Mouse (Mus musculus) adipocyte (in vitro differentiated cells): ENCODE results near the gene Unk.

Experiments used
- DNase-seq: peaks from one replicate; pipeline ENCODE4 v3.0.0-alpha.2; 2016; ENCODE audit warnings: low spot score

Unk gene

GRCm38 (mm10) chr11:116030898-116031845 lies 1.1 kb downstream of the Unk start:
- peak; percentile 80 for DNase-seq

DNA sequence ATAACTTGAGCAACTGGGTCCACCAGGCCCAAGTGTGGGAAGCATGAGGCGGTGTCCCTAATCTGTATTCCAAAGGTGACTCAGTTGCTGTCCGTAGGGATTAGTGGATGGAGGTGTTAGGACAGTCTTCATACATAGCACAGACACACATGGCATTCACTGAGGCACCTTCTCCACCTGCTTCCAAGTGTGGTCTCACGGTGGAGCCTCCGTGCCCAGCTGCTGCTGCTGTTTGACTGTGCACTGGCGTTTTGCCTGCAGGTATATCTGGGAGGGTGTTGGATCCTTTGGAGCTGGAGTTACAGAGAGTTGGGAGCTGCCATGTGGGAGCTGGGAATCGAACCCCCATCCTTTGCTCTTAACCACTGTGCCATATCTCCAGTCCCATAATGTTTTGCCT lies 4.5 kb downstream of the Unk start:
- DNase-seq: no peak

- no peak for DNase-seq
Measured at GRCm38 (mm10) chr11:116036671-116037070, 6.5 kb downstream of the Unk start.

DNA sequence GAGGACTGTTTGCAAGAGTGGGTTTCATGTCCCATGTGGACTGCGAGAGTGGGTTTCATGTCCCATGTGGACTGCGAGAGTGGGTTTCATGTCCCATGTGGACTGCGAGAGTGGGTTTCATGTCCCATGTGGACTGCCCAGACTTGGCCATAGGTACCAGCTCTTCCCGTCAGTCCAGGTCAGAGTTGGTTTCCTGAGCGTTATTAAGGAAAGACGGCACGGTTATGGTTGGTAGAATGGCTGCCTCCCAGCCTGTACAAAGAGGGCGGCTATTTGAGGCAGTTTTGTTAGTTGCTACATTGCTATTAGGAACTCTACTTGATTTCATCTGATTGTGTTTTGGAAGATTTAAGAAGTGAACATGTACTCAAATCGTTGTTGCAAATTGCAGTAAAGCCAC lies 7.7 kb downstream of the Unk start:
- no peak for DNase-seq

DNA sequence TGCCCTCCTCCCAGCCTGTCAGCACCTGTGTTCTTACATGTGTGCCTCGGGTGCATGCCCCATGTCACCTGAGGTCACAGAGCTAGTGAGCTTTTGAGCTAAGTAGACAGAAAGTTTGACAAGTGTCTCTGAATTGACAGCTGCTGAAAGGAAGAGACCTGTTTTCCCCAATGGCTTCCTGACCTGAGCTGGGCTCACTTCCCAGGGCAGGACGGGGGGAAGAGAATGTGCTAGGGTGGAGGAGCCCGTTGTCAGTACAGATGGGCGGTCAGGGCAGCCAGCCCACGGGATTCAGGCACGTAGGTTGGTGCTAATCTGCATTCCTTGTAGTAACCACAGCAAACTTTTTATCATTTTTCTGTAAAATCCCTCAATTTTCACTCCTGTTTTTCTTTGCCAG lies 10.5 kb downstream of the Unk start:
- DNase-seq: no peak

GRCm38 (mm10) chr11:116041833-116042232 lies 11.7 kb downstream of the Unk start:
- DNase-seq: no peak

DNA sequence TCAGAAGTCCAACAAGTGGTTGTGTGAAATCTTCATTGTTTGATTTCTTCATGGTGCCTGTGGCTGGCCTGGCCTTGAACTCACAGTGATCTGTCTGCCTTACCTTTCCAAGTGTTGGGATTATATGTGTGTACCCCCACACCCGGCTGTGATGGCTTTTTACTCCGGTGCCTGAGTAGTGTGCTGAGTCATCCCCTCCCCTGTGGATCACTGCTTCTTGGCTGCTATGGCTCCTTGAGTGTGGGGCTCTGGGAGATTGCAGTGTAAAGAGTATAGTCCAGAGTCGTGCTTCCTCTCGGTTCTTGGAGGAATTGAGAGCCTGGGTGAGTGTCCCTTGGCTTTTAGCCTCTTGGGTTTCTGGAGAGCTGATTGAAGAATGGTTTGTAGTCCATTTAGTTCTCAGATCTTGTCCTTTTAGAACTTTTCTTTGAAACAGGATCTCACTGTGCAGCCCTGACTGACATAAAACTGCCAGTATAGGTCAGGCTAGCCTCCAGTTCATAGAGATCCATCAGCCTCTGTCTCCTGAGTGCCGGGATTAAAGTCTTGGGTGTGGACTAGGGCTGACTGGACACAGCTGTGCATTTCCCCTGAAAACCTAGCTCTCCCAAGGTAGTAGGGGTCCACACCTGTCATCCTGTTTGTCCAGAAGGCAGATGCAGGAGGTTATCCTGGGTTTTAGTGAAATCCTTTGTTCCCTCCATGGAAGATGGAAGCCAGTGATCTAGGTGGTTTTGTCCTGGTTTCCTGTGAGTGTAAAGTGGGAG lies 12.4 kb downstream of the Unk start:
- no peak for DNase-seq

- no peak for DNase-seq
Measured at GRCm38 (mm10) chr11:116043286-116043685, 13.2 kb downstream of the Unk start.

DNA sequence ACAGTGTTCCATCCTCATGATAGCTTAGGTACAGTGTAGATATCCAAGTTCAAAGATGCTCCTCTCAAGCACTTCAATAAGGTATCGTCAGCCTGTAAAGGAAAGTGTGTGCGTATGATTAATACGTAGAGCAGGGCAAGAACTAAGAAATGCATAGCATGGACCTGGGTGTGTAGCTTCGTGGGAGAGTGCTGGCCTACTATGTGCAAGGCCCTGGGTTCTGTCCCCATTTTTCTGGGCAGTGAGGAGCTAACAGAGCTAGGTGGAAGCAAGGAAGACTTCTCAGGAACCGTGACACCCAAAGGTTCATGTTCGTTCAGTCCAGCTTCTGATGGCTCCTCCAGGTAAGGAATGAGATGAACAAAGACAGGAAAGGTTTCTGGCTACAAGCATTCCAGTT lies 15.1 kb downstream of the Unk start:
- no peak for DNase-seq

- no peak for DNase-seq
Measured at GRCm38 (mm10) chr11:116049610-116050009, 19.5 kb downstream of the Unk start.

GRCm38 (mm10) chr11:116050196-116050595 lies 20.1 kb downstream of the Unk start:
- DNase-seq: no peak

DNA sequence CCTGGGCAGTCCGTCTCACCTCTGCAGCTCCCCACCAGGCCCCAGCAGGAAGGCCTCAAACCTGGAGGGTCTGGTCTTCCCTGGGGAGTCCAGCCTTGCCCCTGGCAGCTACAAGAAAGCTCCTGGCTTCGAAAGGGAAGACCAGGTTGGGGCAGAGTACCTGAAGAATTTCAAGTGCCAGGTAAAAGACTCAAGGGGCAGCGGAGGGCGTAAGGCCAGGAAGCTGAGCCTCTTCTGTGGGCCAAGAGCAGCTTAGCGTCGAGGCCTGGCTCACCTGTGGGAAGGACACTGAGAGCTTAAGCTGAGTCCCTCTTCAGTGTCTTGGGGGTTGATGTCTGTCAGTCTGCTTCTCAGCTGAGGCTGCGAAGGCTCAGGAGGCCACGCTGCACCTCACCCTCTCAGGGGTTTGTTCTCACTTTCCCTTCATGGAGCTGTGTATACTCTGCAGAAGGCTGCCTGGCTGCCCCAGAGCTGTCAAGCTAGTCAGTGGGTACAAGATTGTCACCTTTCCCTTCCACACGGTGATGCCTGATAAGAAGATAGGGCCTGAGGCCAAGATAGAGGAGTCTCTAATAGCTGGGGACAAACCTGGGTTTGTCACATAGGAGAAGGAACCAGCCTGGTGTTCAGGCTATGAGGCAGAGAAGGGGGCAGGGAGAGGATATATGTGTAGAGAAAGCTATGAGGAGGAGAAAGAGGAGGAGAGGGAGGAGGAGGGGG lies 23.5 kb downstream of the Unk start:
- DNase-seq: no peak

- no peak for DNase-seq
Measured at GRCm38 (mm10) chr11:116055873-116056272, 25.8 kb downstream of the Unk start.

DNA sequence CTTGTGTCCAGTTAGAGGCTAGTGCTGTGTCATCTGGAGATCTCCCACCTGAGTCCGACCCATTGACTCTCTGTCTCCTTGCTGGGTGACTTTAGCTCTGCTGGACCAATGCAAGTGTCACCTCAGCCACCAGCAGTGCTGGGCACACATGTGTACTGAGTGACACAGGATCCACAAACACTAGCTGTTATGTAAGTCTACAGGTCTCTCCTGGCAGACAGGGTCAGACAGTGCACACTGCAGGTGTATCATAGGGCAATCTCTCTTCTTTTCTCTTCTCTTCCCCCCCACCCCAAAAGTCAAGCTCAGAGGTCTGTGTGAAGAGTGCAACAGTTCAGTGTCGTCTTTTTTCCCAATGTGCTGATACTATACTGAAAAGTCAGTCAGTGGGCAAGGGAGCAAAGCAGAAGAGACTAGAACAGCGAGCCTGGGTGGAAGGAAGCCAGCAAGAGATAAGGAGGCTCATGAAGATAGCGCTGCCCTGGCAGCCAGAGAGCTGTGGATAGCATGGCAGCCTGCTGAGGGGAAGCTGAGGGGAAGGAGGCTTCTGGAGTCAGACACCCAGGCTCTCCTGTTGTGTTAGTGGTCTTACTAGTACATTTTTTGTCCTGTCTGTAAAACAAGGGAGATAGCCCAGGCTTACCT lies 27.2 kb downstream of the Unk start:
- no peak for DNase-seq

- DNase-seq: no peak
Measured at GRCm38 (mm10) chr11:116058022-116058614, 28.0 kb downstream of the Unk start.

- DNase-seq: no peak
Measured at GRCm38 (mm10) chr11:116058868-116059690, 29.0 kb downstream of the Unk start.

- DNase-seq: no peak
Measured at GRCm38 (mm10) chr11:116059691-116060025, 29.5 kb downstream of the Unk start.

GRCm38 (mm10) chr11:116060596-116060995 lies 30.5 kb downstream of the Unk start:
- no peak for DNase-seq

- no peak for DNase-seq
Measured at GRCm38 (mm10) chr11:116061641-116062415, 31.7 kb downstream of the Unk start.

- no peak for DNase-seq
Measured at GRCm38 (mm10) chr11:116062521-116062920, 32.4 kb downstream of the Unk start.
